Mouse (Mus musculus) limb, embryonic 15.5 days (tissue): ENCODE results near the gene Ppp1r36. TPM values are rescaled to one million over a fixed set of nuclear protein-coding genes. Genes with fewer than 3 reads are reported as not detected.
A peak's percentile ranks its signal among the peaks of the same experiment; 100 is the strongest.

Source experiments
- ATAC-seq: fragments of 200-750 bp; cut with Nextera tagmentation; 2 replicates; pipeline ENCODE4 v1.8.0; 2017; ENCODE audit warnings: low read depth, moderate TSS enrichment; ENCODE audit not compliant: insufficient number of reproducible peaks, low FRiP score, low TSS enrichment
- H3K27ac ChIP-seq: fragments of 300-500 bp; sonication (generic); 2 replicates; pipeline ENCODE4 v1.5.1; 2015; ENCODE audit warnings: moderate library complexity, mild to moderate bottlenecking, inconsistent platforms
- H3K27me3 ChIP-seq: fragments of 300-500 bp; sonication (generic); 2 replicates; pipeline ENCODE4 v1.6.1; 2015; ENCODE audit warnings: inconsistent platforms
- H3K36me3 ChIP-seq: fragments of 300-500 bp; sonication (generic); 2 replicates; pipeline ENCODE4 v1.6.1; 2015; ENCODE audit warnings: inconsistent platforms
- H3K4me1 ChIP-seq: fragments of 300-500 bp; sonication (generic); 2 replicates; pipeline ENCODE4 v1.6.1; 2015; ENCODE audit warnings: inconsistent platforms
- H3K4me2 ChIP-seq: fragments of 300-500 bp; sonication (generic); 2 replicates; pipeline ENCODE4 v1.6.1; 2015; ENCODE audit warnings: mild to moderate bottlenecking, inconsistent platforms
- H3K4me3 ChIP-seq: fragments of 300-500 bp; sonication (generic); 2 replicates; pipeline ENCODE4 v1.5.1; 2015; ENCODE audit warnings: mild to moderate bottlenecking, inconsistent platforms
- H3K9ac ChIP-seq: fragments of 300-500 bp; sonication (generic); 2 replicates; pipeline ENCODE4 v1.6.1; 2015; ENCODE audit warnings: inconsistent platforms
- H3K9me3 ChIP-seq: fragments of 300-500 bp; sonication (generic); 2 replicates; pipeline ENCODE4 v1.6.1; 2016; ENCODE audit warnings: inconsistent platforms
- WGBS: fragments of 180-500 bp; shearing (Covaris S2); methylation state at CpG from one replicate; pipeline ENCODE4 v1.1.7; 2015; 5-methylcytosine and 5-hydroxymethylcytosine counted together
- polyA plus RNA-seq: library from polyadenylated mRNA; unstranded; fragments of >200 nt; fragmentation: Nextera tagmentation; extraction: Ambion mirVana; gene quantifications from 2 replicates; pipeline ENCODE4 v1.2.1, GENCODE M21; 2015

Gene Ppp1r36
- polyA plus RNA-seq, 1 experiment from 2014 or later = 4.0 TPM

DNA sequence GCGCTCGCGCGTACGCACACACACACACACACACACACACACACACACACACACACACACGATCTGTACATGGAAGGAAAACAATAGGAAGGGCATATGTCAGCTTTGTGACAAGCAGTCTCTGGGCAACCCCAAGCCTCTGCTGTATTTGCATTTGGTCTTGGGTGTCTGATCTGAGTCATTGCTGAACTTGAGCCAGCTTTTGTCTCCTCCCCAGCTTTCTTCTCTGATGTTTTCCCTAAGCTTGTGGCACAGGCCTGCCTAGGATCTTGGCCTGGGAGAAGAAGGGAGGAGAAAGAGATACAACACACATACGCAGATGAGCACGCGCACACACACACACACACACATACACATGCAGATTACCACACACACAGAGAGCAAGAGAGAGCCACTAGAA is 46.1 kb downstream of the Ppp1r36 start:
- WGBS = 90% methylated on average over 9 of the region's 9 CpGs

GRCm38 (mm10) chr12:76464651-76465252 is 47.4 kb downstream of the Ppp1r36 start:
- Histone ChIP-seq H3K9ac (no peak overlapping the region), H3K27ac (peak overlapping the region; percentile 73), H3K4me1 (peaks cover 19% of the 10 kb centered on the region), H3K9me3 (no peaks in the 10 kb centered on the region), H3K4me3 (no peak overlapping the region), H3K4me2 (0 out of 2 replicates have a peak overlapping the region, but pooled peaks have one; percentile 5), H3K36me3 (no peaks in the 10 kb centered on the region), H3K27me3 (no peaks in the 10 kb centered on the region)
- WGBS = 15% methylated on average over 12 of the region's 12 CpGs
- ATAC-seq = no peak

More for the DNA sequence above, 46.1 kb downstream of the Ppp1r36 start:
- Histone ChIP-seq H3K9ac (no peak overlapping the region), H3K4me3 (no peak overlapping the region), H3K4me1 (peaks cover 19% of the 10 kb centered on the region), H3K36me3 (no peaks in the 10 kb centered on the region), H3K27me3 (no peaks in the 10 kb centered on the region), H3K4me2 (no peak overlapping the region), H3K27ac (no peak overlapping the region), H3K9me3 (no peaks in the 10 kb centered on the region)
- ATAC-seq = no peak

- 40% methylated on average over 7 of the region's 7 CpGs for WGBS
- Histone ChIP-seq H3K27ac (no peak overlapping the region; the same call in 1 of the 2 replicates), H3K9ac (no peak overlapping the region), H3K27me3 (no peaks in the 10 kb centered on the region), H3K36me3 (no peaks in the 10 kb centered on the region), H3K4me1 (peaks cover 19% of the 10 kb centered on the region), H3K4me2 (no peak overlapping the region), H3K9me3 (no peaks in the 10 kb centered on the region), H3K4me3 (no peak overlapping the region)
- no peak; the same call in 1 of the 2 replicates for ATAC-seq
These were observed 49.3 kb downstream of the Ppp1r36 start for GRCm38 (mm10) chr12:76466651-76467050.

GRCm38 (mm10) chr12:76467256-76467655 is 49.9 kb downstream of the Ppp1r36 start:
- no peak overlapping the region for H3K9ac ChIP-seq
- WGBS = 51% methylated on average over 7 of the region's 7 CpGs
- no peak for ATAC-seq

DNA sequence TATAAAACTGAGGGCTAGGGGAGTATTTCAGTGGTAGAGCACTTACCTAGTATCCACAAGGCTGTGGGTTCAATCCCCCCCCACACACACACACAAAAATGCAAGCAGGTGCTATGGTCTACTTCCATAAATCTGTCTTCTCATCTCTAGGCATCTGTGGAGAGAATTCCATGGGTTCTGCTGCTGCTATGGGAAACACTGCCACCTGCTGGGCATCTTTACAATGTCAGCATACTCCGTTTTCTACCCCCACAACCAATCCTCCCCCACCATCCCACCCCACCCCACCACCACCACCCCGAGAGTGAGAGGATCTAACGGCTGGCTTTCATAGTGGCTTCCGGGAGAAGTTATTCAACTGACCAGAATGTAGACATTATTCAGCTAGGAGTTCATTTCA is 54.7 kb downstream of the Ppp1r36 start:
- no peak overlapping the region for H3K4me3 ChIP-seq
- no peaks in the 10 kb centered on the region for H3K36me3 ChIP-seq
- H3K9me3 ChIP-seq = no peaks in the 10 kb centered on the region
- H3K9ac ChIP-seq = no peak overlapping the region
- peaks cover 10% of the 10 kb centered on the region; the same call in 1 of the 2 replicates for H3K4me1 ChIP-seq
- WGBS = 8% methylated on average over 4 of the region's 4 CpGs
- H3K27me3 ChIP-seq = no peaks in the 10 kb centered on the region
- ATAC-seq = no peak
- no peak overlapping the region for H3K4me2 ChIP-seq
- H3K27ac ChIP-seq = no peak overlapping the region

More at GRCm38 (mm10) chr12:76467256-76467655, 49.9 kb downstream of the Ppp1r36 start:
- Histone ChIP-seq H3K36me3 (no peaks in the 10 kb centered on the region), H3K27me3 (no peaks in the 10 kb centered on the region), H3K4me1 (peaks cover 19% of the 10 kb centered on the region), H3K27ac (no peak overlapping the region), H3K9me3 (no peaks in the 10 kb centered on the region), H3K4me2 (no peak overlapping the region), H3K4me3 (no peak overlapping the region)

GRCm38 (mm10) chr12:76473562-76474245 is 56.4 kb downstream of the Ppp1r36 start:
- Histone ChIP-seq H3K9me3 (no peaks in the 10 kb centered on the region), H3K27me3 (no peaks in the 10 kb centered on the region), H3K27ac (0 out of 2 replicates have a peak overlapping the region, but pooled peaks have one; percentile 27), H3K9ac (no peak overlapping the region), H3K36me3 (no peaks in the 10 kb centered on the region), H3K4me3 (no peak overlapping the region), H3K4me2 (no peak overlapping the region), H3K4me1 (peaks cover 17% of the 10 kb centered on the region)
- no peak for ATAC-seq
- 54% methylated on average over 10 of the region's 10 CpGs for WGBS

DNA sequence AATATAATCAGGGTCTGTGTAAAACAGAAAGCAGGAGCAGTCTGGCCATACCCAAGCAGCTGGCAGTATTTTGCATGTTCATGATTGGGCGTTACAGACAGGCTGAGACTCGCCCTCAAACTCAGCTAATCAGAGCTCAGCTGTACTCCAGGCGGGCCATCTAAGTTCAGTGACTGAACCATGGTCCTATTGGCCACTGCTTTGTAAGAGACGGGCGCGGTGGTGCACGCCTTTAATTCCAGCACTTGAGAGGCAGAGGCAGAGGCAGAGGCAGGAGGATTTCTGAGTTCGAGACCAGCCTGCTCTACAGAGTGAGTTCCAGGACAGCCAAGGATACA is 56.9 kb downstream of the Ppp1r36 start:
- Histone ChIP-seq H3K36me3 (no peaks in the 10 kb centered on the region), H3K9ac (no peak overlapping the region), H3K27me3 (no peaks in the 10 kb centered on the region), H3K27ac (0 out of 2 replicates have a peak overlapping the region, but pooled peaks have one; percentile 27), H3K4me3 (no peak overlapping the region), H3K9me3 (no peaks in the 10 kb centered on the region), H3K4me1 (peaks cover 22% of the 10 kb centered on the region), H3K4me2 (no peak overlapping the region)
- no peak for ATAC-seq
- 74% methylated on average over 8 of the region's 8 CpGs for WGBS

GRCm38 (mm10) chr12:76474802-76475201 is 57.5 kb downstream of the Ppp1r36 start:
- no peak for ATAC-seq

GRCm38 (mm10) chr12:76476146-76476545 is 58.8 kb downstream of the Ppp1r36 start:
- no peak for ATAC-seq
- no peaks in the 10 kb centered on the region for H3K9me3 ChIP-seq
- H3K27me3 ChIP-seq = no peaks in the 10 kb centered on the region
- WGBS = 87% methylated on average over 1 of the region's 1 CpGs
- no peak overlapping the region for H3K27ac ChIP-seq
- H3K36me3 ChIP-seq = no peaks in the 10 kb centered on the region
- H3K4me3 ChIP-seq = no peak overlapping the region
- no peak overlapping the region for H3K4me2 ChIP-seq
- peaks cover 30% of the 10 kb centered on the region for H3K4me1 ChIP-seq
- no peak overlapping the region for H3K9ac ChIP-seq

More at GRCm38 (mm10) chr12:76474802-76475201, 57.5 kb downstream of the Ppp1r36 start:
- Histone ChIP-seq H3K9me3 (no peaks in the 10 kb centered on the region), H3K27me3 (no peaks in the 10 kb centered on the region), H3K9ac (no peak overlapping the region), H3K4me2 (no peak overlapping the region), H3K4me3 (no peak overlapping the region), H3K4me1 (peaks cover 24% of the 10 kb centered on the region), H3K27ac (no peak overlapping the region), H3K36me3 (no peaks in the 10 kb centered on the region)
- WGBS = 44% methylated on average over 2 of the region's 2 CpGs

GRCm38 (mm10) chr12:76478309-76479023 is 61.1 kb downstream of the Ppp1r36 start:
- ATAC-seq = no peak
- 11% methylated on average over 13 of the region's 14 CpGs for WGBS
- no peaks in the 10 kb centered on the region for H3K36me3 ChIP-seq
- H3K4me3 ChIP-seq = no peak overlapping the region
- H3K9me3 ChIP-seq = no peaks in the 10 kb centered on the region
- H3K4me1 ChIP-seq = peaks cover 30% of the 10 kb centered on the region
- H3K27ac ChIP-seq = peak overlapping the region; percentile 24; the same call in 1 of the 2 replicates
- H3K27me3 ChIP-seq = no peaks in the 10 kb centered on the region
- H3K4me2 ChIP-seq = peak overlapping the region; percentile 15
- no peak overlapping the region for H3K9ac ChIP-seq

DNA sequence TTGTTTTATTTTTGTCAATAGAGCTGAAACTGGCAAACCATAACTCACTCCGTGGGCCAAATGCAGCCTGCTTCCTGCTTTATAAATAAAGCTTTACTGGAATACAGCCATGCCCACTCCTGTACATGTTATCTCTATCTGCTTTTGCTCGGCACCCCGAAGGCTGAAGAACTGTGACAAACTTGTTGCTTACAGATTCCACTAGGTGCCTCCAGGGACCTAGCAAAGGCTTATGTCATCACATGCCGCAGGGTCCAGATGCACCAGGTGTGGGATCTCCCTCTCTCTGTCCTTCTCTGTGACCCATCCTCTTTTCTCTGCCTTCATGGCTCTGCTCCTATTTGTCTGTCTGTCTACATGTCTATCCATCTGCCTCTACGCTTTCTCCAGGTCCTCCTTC is 61.8 kb downstream of the Ppp1r36 start:
- Histone ChIP-seq H3K4me2 (peak overlapping the region; percentile 15), H3K4me3 (no peak overlapping the region), H3K36me3 (no peaks in the 10 kb centered on the region), H3K4me1 (peaks cover 25% of the 10 kb centered on the region), H3K27me3 (no peaks in the 10 kb centered on the region), H3K9ac (no peak overlapping the region), H3K27ac (peak overlapping the region; percentile 23; the same call in 1 of the 2 replicates), H3K9me3 (no peaks in the 10 kb centered on the region)
- WGBS = 57% methylated on average over 5 of the region's 5 CpGs
- no peak for ATAC-seq
